Mouse (Mus musculus) hindbrain, postnatal 0 days (tissue): ENCODE measurements at regions not wholly inside any gene's neighbourhood (a gene's known extent, or its start where the extent isn't known, plus 50 kb on each side); places are given as distances from the start of the nearest gene placed in this dataset.

Experiments used
- ATAC-seq: fragments of 200-750 bp; cut with Nextera tagmentation; 2 replicates; pipeline ENCODE4 v1.8.0; 2017; ENCODE audit warnings: mild to moderate bottlenecking, moderate TSS enrichment, moderate library complexity
- DNase-seq: peaks from one replicate; pipeline ENCODE4 v3.0.0-alpha.2; 2015; ENCODE audit warnings: low spot score
- H3K27ac ChIP-seq: fragments of 300-500 bp; sonication (generic); 2 replicates; pipeline ENCODE4 v1.5.1; 2014; ENCODE audit warnings: mild to moderate bottlenecking
- H3K27me3 ChIP-seq: fragments of 300-500 bp; sonication (generic); 2 replicates; pipeline ENCODE4 v1.6.1; 2014; ENCODE audit warnings: low read length, mixed read lengths; ENCODE audit not compliant: insufficient read depth
- H3K36me3 ChIP-seq: fragments of 300-500 bp; sonication (generic); 2 replicates; pipeline ENCODE4 v1.6.1; 2014; ENCODE audit warnings: low read length, mixed read lengths; ENCODE audit not compliant: insufficient read depth
- H3K4me1 ChIP-seq: fragments of 300-500 bp; sonication (generic); 2 replicates; pipeline ENCODE4 v1.6.1; 2014; ENCODE audit warnings: antibody characterized with exemption, low read length, mixed read lengths; ENCODE audit not compliant: insufficient read depth
- H3K4me2 ChIP-seq: fragments of 300-500 bp; sonication (generic); 2 replicates; pipeline ENCODE4 v1.6.1; 2014; ENCODE audit warnings: low read depth, mild to moderate bottlenecking, low read length, moderate library complexity, mixed read lengths
- H3K4me3 ChIP-seq: fragments of 300-500 bp; sonication (generic); 2 replicates; pipeline ENCODE4 v1.5.1; 2014; ENCODE audit warnings: low read length
- H3K9ac ChIP-seq: fragments of 300-500 bp; sonication (generic); replicated peaks from 2 replicates; pipeline ENCODE4 v1.6.1; 2014; ENCODE audit warnings: mild to moderate bottlenecking, low read length, moderate library complexity, mixed read lengths
- H3K9me3 ChIP-seq: fragments of 300-500 bp; sonication (generic); 2 replicates; pipeline ENCODE4 v1.6.1; 2016; ENCODE audit warnings: low read length, mixed read lengths
- CTCF ChIP-seq: IDR thresholded peaks from 2 replicates; pipeline ENCODE4 v1.5.1; 2016; ENCODE audit warnings: antibody characterized with exemption, control low read depth, low read depth
- WGBS: fragments of 180-500 bp; shearing (Covaris S2); extraction: QIAGEN DNeasy Blood & Tissue Kit; methylation state at CpG from one replicate; pipeline ENCODE4 v1.1.7; 2014; 5-methylcytosine and 5-hydroxymethylcytosine counted together

- DNase-seq (no peak), ATAC-seq (no peak)
- H3K4me2 ChIP-seq: no peak overlapping the region
- no peaks in the 10 kb centered on the region for H3K9me3 ChIP-seq
- H3K36me3 ChIP-seq: no peaks in the 10 kb centered on the region
- 85% methylated on average over 5 of the region's 5 CpGs for WGBS
- no peak overlapping the region for H3K9ac ChIP-seq
- no peak for TF ChIP-seq CTCF
- H3K4me3 ChIP-seq: no peak overlapping the region
- no peaks in the 10 kb centered on the region for H3K27me3 ChIP-seq
- H3K4me1 ChIP-seq: no peaks in the 10 kb centered on the region
- no peak overlapping the region for H3K27ac ChIP-seq
Measured at GRCm38 (mm10) chr10:21695185-21695584, 102.2 kb downstream of the 1700020N01Rik start.

GRCm38 (mm10) chr10:21696671-21697070, 103.7 kb downstream of the 1700020N01Rik start:
- no peaks in the 10 kb centered on the region for H3K9me3 ChIP-seq
- no peaks in the 10 kb centered on the region for H3K27me3 ChIP-seq
- H3K36me3 ChIP-seq: no peaks in the 10 kb centered on the region
- no peak overlapping the region for H3K4me3 ChIP-seq
- no peak for DNase-seq
- ATAC-seq: no peak
- H3K4me1 ChIP-seq: no peaks in the 10 kb centered on the region
- 89% methylated on average over 5 of the region's 5 CpGs for WGBS
- no peak for TF ChIP-seq CTCF
- no peak overlapping the region for H3K4me2 ChIP-seq
- no peak overlapping the region for H3K27ac ChIP-seq
- H3K9ac ChIP-seq: no peak overlapping the region

GRCm38 (mm10) chr10:21701580-21701979, 108.6 kb downstream of the 1700020N01Rik start:
- Histone ChIP-seq H3K27me3 (no peaks in the 10 kb centered on the region), H3K36me3 (no peaks in the 10 kb centered on the region), H3K9me3 (no peaks in the 10 kb centered on the region), H3K27ac (no peak overlapping the region), H3K9ac (no peak overlapping the region), H3K4me1 (no peaks in the 10 kb centered on the region), H3K4me2 (no peak overlapping the region), H3K4me3 (no peak overlapping the region)
- ATAC-seq (no peak), DNase-seq (no peak)
- WGBS: 27% methylated on average over 3 of the region's 3 CpGs
- no peak for TF ChIP-seq CTCF

GRCm38 (mm10) chr10:21702134-21702533, 109.2 kb downstream of the 1700020N01Rik start:
- H3K36me3 ChIP-seq: no peaks in the 10 kb centered on the region
- WGBS: 74% methylated on average over 1 of the region's 1 CpGs
- no peak overlapping the region for H3K4me2 ChIP-seq
- no peaks in the 10 kb centered on the region for H3K4me1 ChIP-seq
- no peak overlapping the region for H3K27ac ChIP-seq
- H3K4me3 ChIP-seq: no peak overlapping the region
- no peak for ATAC-seq
- no peaks in the 10 kb centered on the region for H3K27me3 ChIP-seq
- no peak for DNase-seq
- H3K9me3 ChIP-seq: no peaks in the 10 kb centered on the region
- H3K9ac ChIP-seq: no peak overlapping the region
- TF ChIP-seq CTCF: no peak

- Histone ChIP-seq H3K9ac (no peak overlapping the region), H3K27ac (no peak overlapping the region), H3K27me3 (no peaks in the 10 kb centered on the region), H3K36me3 (no peaks in the 10 kb centered on the region), H3K4me1 (no peaks in the 10 kb centered on the region), H3K4me3 (no peak overlapping the region), H3K4me2 (no peak overlapping the region), H3K9me3 (no peaks in the 10 kb centered on the region)
- DNase-seq: no peak
- no peak for ATAC-seq
- 77% methylated on average over 7 of the region's 7 CpGs for WGBS
- no peak for TF ChIP-seq CTCF
Measured at GRCm38 (mm10) chr10:21711866-21712265, 118.9 kb downstream of the 1700020N01Rik start.

- H3K4me1 ChIP-seq: no peaks in the 10 kb centered on the region
- H3K4me2 ChIP-seq: no peak overlapping the region
- H3K36me3 ChIP-seq: no peaks in the 10 kb centered on the region
- no peak overlapping the region for H3K27ac ChIP-seq
- TF ChIP-seq CTCF: no peak
- no peaks in the 10 kb centered on the region for H3K27me3 ChIP-seq
- ATAC-seq: no peak
- H3K4me3 ChIP-seq: no peak overlapping the region
- no peaks in the 10 kb centered on the region for H3K9me3 ChIP-seq
- no peak overlapping the region for H3K9ac ChIP-seq
- DNase-seq: no peak
- WGBS: 78% methylated on average over 3 of the region's 3 CpGs
Measured at GRCm38 (mm10) chr10:21712828-21713227, 119.9 kb downstream of the 1700020N01Rik start.

GRCm38 (mm10) chr10:21715436-21715835, 122.5 kb downstream of the 1700020N01Rik start:
- Histone ChIP-seq H3K9me3 (no peaks in the 10 kb centered on the region; the same call in 1 of the 2 replicates), H3K4me3 (no peak overlapping the region), H3K27ac (no peak overlapping the region), H3K9ac (no peak overlapping the region), H3K4me2 (no peak overlapping the region), H3K27me3 (no peaks in the 10 kb centered on the region), H3K4me1 (no peaks in the 10 kb centered on the region), H3K36me3 (no peaks in the 10 kb centered on the region)
- no peak for TF ChIP-seq CTCF
- DNase-seq (no peak), ATAC-seq (no peak)
- 87% methylated on average over 3 of the region's 3 CpGs for WGBS
